Mouse (Mus musculus) testis, postnatal 10 days (tissue): ENCODE results near the gene Gm48551.

ENCODE experiments used
- DNase-seq: peaks from one replicate; pipeline ENCODE4 v3.0.0; 2021; ENCODE audit warnings: low spot score

Gene Gm48551

DNA sequence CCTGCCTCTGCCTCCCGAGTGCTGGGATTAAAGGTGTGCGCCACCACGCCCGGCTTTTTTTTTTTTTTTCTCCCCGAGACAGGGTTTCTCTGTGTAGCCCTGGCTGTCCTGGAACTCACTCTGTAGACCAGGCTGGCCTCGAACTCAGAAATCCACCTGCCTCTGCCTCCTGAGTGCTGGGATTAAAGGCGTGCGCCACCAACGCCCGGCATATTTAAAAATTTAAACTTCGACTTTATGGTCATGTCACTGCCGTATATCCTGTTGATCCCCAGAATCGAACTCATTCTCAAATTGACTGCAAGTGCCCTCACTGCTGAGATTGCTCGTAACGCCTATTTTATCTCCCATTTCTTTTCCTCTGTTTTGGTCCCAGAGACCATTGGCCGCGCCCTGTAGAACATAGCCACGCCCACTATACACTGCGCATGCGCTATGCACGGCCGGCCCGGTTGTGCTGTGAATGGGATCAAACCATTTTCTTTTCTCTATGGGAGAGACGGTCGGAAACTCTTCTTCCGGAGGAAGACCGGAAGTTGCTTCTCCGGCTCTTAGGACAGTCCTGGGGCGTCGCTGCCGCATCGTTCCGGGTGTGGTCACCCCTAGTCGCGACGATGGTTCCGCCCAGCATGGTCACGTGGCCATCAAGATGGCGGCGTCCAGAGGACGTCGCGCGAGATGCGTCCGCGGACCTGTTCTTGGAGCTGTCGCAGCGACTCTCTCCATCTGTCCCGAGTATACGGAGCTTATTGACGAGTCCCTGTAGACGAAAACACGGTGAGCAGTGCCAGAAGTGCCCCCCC is at the start of gene Gm48551, which contains the start of gene Dohh:
Gene Gm48551, plus strand, starts transcription at position 665 of the 803 bp plus-strand sequence.
Gene Dohh, plus strand, starts transcription at position 627 of the 803 bp plus-strand sequence.
- DNase-seq: peak; percentile 100

DNA sequence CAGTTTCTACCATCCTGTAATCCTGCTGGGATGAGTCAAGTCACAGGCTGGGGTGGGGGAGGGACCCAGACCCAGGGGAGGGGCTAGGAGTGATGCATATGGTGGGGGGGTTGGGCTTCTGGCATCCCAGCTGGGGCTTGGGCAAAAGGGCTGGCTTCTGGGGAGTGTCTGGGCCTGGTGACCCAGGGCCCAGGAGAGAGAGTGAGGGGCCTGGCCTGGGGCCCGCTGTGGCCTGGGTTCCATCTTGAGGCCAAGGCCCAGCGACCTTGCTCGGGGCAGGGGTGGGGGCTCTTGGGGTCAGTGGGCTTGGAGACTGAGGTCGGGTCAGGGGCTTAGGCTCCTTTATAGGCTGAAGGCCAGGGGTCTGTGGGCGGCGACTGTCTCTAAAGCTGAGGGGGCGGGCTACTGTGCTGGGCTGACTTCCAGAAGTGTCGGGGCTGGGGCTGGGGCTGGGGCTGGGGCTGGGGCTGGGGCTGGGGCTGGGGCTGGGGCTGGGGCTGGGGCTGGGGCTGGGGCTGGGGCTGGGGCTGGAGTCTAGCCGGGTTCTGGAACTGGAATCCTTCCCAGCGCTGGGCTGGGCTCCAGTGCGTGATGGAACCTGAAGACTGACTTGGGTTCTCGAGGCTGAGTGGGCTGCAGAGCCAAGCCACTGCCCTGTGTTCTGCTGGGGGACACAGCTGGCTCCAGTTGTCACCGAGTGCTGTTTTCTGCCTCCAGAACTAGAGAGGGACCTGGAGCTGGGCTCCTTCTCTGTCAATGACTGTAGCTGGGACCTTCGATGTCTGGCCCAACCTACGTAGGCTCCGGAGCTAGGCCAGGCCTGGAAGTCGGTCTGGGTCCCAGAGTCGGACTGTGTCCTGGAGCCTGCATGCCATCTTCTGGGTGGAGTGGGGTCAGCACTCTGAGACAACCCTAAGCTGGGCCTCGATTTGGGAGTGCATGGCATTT is 48.6 kb upstream of the Gm48551 start:
- DNase-seq: no peak

DNA sequence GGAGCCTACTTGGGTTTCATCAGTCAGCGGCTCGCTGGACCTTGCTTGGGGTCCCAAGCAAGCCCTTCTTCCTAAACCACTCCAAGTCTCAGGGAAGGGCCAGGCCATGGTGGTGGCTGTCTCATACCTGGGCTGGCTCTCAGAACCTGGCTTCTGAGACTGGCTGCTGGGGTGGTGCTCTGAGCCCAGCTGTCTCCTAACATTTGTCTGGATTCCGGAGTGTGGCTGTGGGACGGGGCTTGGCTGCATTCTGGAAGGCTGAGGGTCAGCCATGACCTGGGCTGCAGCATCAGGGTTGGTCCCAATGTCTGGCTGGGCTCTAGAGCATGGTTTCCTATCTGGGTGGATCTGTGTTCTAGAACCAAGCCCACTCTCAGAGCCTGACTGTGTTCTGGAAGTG is 47.7 kb upstream of the Gm48551 start:
- no peak for DNase-seq

DNA sequence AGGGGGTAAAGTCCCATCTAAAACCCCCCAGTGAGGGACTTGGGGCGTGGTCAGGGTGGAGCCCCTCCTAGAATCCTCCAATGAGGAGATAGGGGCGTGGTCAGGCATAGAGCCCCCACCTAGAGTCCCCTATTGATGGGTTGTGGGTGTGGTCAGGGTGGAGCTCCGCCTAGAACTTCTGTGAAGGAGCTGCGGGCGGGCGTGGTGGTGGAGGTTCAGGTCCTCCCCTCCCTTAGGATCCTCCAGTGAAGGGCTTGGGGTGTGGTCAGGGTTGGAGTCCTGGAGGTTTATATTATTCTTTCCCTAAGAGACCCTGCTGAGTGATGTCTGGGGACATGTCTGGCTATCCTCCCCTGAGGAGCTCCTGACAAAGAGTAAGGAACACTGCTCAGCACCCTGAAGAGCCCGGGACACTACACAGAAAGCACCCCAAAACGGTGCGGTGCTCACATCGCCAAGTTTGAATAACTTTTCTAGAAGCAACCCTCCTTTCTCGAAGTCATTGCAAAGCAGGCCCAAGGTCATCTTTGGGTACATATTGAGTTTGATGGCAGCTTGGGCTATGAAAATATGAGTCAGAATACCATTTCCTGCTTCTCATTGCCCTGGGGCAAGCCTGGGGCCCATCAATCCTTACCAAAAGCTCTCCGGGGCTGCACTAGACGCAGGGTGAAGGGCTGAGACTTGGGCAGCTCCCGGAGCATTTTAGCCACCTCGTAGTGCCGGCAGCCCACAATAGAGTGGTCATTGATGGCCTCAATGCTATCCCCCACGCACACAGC is 43.5 kb upstream of the Gm48551 start:
- DNase-seq: peak; percentile 60

DNA sequence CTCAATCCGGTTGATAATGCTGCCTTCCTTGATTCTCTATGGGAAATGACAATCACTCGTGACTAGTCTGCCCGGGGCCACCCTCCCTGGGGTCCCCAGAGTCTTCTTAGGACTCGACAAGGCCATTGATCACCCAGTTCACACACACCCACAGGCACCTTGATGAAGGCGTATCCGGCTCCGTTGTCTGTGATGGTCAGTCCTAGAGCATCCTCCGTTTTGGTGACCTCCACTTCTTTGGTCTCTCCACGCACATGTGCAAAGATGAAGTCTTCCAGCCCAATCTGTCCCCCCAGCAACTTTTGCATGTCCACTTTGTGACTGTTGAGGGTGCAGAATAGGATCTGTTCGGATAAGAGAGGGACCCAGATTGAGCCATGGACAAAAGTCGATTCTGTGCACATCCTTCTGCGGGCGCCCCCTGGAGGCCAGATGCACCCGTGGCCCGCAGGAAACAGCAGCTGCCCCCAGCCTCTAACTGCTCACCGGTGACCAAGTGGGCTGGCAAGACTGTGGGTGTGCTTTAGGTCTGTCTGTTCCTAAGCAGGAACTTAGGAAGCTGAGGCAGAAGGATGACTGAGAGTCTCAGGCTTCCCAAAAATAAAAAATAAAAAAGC is 42.8 kb upstream of the Gm48551 start:
- DNase-seq: peak; percentile 92

DNA sequence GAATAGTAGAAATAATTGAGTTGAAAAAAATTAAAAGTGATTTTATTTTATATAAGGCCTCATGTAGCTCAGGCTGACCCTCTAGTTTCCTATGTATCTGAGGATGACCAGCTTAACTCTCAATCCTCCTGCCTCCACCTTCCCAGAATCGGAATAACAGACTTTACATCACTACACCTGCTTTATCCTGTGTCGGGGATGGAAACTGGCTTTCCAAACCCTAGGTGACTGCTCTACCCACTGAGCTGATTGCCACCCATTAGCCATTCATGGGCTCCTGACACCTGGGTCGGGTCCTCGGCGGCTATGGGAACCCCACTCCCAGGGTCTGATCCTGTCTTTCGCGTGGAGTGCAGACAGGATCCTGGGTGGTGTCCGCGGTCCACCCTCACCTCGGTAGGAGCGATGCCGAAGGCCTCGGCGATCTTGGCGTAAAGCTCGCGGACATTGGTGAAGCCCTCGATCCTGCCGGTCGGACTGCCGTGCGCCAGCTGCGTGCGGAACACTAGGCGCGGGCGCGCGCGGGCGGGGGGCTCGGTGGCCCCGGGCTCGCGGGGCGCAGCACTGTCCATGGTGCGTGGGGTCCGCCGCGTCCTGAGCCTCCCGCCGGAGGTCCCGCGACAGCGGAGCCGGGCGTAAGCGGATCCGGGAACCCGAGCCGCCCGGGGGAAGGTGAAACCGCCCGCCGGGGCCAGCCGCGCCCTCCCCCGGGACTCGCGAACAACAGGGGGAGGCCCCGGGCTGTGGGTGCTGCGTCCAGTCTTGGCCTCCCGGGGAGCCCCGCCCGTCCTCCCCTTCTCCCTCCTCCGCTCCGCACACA is 41.4 kb upstream of the Gm48551 start, which contains the start of gene Gipc3:
Gene Gipc3, minus strand, starts transcription at position 581 of the 820 bp plus-strand sequence.
- DNase-seq: no peak

DNA sequence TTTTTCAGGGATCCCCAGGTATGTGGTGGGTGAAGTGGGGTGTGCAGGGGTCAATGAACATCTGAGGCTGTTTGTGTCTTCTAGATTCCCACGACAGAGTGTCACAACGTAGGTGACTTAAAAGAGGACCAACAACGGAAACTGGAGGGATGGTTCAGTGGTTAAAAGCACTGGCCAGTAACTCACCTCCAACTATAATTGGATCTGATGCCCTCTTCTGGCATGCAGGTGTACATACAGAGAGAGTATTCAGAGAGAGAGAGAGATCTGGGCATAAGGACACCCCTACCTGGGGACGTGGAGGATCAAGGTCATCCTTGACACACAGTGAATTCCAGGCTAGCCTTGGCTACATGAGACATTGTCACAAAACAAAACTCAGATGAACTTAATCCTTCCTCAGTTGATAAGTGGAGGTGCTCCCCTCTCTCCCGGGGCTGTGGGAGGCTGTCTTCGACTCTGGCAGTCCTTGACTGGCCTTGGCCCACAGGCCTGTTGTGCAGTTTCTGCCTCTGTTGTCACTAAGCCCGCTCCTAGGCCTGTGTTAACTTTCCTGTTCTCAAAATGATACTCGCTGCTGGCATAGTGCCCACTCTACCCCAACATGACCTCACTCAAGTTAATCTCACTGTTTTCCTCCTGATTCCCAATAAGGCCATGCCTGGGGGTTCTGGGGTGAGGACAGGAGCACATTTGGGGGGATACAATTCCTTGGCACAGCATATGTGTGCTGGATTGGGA is 39.7 kb upstream of the Gm48551 start:
- DNase-seq: peak; percentile 90

DNA sequence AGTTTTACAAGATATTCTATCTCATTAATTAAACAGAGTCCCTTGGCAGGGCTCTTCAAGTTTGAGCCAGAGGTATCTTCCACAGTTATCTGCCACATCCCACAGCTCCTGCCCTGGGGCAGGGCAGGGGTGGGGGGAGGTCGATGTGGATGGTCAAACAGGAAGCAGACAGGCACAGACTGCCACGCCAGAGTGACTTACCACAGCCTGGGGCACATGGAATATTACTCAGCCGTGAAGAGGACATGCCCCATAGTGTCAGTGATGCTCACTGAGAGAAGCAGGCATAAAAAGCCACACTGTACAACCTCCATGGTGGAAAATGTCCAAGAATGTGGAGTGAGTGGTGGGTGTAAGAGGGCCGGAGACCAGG is 39.1 kb upstream of the Gm48551 start:
- DNase-seq: no peak

DNA sequence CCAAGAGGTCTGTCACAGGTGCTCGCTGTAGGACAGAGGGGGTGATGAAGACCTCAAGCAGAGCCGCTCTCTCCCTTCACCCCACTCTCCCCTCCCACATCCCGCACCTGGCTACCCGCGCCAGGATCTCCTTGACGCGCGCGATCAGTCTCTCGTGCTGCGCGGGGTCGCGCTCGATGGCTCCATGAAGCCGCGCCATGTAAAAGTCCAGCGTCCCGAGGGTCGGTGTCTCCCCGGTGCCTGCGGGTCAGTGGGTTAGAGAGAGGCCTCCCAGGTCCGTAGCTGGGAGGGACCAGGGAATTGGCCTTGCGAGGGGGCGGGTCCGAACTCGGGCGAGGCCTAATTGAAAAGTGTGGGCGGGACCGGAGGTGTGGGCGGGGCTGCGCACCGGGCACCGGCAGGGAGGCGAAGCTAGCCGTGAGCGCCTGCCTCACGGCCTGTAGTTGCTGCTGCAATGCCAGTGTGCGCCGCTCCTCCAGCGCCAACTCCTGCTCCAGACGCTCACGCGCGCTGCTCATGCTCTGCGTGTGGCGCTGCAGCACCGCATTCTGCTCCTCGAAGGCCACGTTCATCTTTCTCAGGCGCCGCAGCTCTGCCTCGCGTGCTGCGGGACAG is 37.7 kb upstream of the Gm48551 start:
- DNase-seq: peak; percentile 91

DNA sequence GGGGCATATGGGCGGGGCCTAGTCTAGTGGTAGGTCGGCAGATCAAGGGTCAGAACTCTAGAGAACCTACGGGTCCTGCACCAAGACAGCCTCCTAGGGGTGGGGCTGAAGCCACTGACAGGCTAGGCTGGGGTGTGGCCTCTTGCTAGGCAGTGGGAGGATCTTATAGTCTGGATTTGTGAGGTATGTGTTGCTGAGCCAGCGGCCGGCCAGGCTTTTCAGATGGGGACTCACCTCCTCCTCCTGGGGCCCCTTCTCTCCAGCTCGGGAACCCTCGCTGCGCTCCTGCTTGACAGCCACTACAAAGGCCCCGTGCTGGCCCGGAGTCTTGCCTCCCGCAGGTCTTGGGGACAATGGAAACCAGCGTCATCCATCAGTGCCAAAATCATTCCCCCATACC is 35.1 kb upstream of the Gm48551 start:
- DNase-seq: peak; percentile 74

DNA sequence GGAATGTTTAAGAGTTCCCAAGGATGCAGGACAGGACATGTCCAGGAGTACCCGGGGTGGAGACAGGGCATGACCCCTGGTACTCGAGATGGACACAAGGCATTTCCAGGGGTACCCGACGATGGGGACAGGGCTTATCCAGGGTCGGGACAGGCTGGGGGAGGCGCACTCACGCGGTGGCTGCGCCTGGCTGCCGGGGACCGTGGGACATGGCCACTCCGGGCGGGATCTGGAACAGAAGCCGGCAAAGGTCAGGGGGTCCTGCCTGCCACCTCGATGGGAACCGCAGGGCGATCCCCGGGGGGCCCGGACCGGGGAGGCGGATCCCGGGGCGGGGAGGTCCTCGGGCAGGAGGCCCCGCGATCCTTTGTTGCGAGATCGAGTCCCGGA is 34.3 kb upstream of the Gm48551 start:
- DNase-seq: no peak

DNA sequence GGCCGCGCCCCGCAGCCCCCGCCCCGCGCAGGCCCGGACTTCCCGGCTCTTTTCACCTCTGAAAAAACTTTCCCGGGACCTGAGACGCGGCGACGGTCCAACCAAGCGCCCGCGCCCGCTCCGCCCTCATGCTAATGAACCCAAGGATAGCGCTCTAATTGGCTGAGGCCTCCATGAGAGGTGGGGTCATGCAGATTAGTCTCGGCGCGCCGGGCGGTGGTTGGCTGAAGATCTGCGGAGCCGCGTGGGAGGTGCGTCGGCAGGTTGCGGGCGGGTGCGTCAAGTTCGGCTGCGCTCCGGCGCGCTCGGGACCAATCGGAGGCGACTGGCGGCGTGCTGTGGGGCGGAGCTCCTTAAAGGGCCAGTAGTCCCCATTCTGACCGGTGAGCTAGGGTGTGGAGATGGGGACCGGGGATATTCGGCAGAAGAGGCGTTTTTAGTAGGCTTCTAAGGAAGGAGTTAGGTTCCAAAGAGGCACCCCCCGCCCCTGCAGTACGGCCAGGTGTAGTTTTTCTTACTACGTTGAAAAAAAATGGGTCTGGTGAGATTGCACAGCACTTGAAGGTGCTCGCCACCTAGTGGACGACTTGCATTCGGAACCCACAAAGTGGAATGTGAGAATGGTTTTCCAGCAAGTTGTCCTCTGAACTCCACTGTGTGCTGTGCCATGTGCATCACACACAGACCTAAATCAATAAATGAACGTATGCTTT is 33.8 kb upstream of the Gm48551 start, which contains the start of gene Hmg20b:
Gene Hmg20b, minus strand, starts transcription at position 130 of the 713 bp plus-strand sequence.
- peak; percentile 99 for DNase-seq

DNA sequence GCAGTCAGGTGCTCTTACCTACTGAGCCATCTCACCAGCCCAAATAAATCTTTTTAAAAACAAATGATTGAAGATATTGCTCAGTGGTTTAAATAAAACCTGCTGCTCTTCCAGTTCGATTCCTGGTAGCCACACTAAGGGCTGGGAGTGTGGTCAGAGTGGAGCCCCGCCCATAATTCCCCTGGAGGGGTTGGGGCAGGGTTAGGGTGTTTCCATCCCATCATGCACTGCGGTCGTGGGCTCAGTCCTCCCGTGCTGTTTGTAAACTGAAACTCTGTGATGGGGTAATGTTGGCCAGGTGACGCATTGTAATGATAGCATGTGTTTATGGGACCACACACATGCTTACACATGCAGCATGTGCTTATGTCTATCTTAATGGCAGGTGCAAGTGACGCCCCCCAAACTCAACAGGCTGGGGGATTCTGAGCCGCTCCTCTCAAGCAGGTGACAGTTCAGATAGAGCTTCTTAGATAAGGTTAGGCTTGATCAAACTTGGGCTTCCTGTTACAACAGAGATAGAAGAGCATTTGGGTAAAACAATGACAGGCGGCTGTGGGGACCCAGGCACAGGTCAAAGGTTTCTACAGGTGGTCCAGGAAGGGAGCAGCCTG is 32.5 kb upstream of the Gm48551 start:
- DNase-seq: no peak

DNA sequence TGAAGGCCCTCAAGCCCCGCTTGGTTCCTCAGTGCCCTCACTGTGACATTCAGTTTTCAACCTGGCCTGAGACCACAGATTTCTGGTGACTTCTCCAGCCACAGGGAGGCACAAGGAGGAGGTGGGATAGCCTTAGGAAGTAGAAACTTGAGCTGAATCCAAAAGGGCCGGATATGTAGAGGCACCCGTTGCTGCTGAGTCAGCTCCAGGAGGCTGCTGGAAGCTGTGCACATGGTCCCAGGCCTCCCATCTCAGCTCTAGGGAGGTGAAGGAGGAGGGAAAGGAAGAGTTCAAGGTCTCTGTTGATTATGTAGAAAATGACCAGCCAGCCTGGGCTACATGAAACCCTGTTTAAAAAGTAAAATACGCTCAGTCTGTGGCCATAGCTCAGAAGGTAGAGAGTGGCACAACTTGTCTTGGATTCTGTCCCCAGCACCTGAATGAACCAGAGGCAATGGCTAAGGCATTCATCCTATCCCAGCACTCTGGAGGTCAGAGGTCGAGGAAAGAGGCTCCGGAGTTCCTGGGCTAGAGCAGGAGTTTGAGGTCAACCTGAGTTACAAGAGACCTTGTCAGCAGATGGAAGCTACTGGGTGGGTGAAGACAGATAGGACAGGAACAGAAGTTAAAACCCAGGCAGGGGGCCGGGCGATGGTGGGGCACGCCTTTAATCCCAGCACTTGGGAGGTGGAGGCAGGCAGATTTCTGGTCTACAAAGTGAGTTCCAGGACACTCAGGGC is 29.4 kb upstream of the Gm48551 start:
- no peak for DNase-seq

DNA sequence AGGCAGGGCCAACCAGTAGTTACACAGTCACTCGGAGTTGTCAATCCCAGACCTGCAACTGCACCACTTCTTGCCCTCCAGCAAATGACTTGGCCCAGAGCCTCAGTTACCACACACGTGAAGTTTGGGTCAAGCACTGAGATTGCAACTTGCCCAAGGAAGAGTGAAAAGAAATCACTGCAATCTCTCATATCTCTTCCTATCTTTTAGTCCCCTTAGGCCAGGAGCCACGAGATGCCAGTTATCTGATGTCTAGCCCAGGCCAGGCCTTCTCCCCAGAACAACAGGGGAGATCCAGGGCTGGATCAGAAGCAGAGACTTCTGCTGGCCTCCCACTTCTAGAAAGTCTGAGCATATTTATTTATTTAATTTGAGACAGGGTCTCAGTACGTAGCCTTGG is 28.7 kb upstream of the Gm48551 start:
- DNase-seq: no peak

DNA sequence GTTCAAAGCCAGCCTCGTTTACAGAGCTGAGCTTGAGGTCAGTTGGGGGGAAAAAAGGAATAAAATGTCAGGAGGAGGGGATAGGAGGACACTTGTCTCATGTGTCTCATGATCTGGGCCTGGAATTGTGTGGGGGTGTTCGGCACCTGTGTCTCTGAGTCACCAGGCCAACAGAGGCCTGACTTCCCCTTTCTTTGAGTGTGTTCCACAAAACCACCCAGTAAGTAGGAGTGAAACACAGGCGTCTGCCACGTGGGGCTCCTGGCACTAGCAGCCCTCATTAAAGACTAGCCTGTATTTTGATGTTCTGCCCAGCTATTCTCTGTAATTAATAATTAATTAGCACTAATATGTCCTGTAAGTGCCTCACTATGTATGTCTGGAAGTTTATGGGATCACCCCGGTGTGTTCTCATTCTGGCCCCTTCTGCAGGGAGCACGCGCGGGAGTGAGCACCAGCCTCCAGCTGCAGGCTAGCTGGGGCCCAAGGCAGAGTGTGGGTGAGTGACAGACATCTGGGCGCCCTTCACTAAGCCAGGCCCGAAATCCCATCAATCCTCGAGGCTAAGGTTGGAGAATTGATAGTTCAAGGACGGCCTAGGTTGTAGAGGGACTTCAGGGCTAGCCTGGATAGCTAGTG is 27.8 kb upstream of the Gm48551 start:
- DNase-seq: no peak
